Mouse (Mus musculus) C2C12 (cell line): ENCODE results near the gene Sept12.

Source experiments
- CEBPB ChIP-seq: IDR thresholded peaks from one replicate; pipeline ENCODE4 v1.6.1; 2011; ENCODE audit warnings: low read depth, mild to moderate bottlenecking, control low read depth, moderate library complexity
- CTCF ChIP-seq: IDR thresholded peaks from one replicate; pipeline ENCODE4 v1.5.1; 2011; ENCODE audit not compliant: control insufficient read depth, insufficient read depth, insufficient read length
- FOSL1 ChIP-seq: IDR thresholded peaks from one replicate; pipeline ENCODE4 v1.8.0; 2011; ENCODE audit warnings: mild to moderate bottlenecking, low read length; ENCODE audit not compliant: poor library complexity, insufficient read depth, severe bottlenecking
- MAX ChIP-seq: IDR thresholded peaks from one replicate; pipeline ENCODE4 v1.6.1; 2011; ENCODE audit warnings: mild to moderate bottlenecking, control low read depth
- MYOD1 ChIP-seq: IDR thresholded peaks from one replicate; pipeline ENCODE4 v1.6.1; 2011; ENCODE audit warnings: low read depth; ENCODE audit not compliant: control insufficient read depth, insufficient read length
- MYOG ChIP-seq: IDR thresholded peaks from one replicate; pipeline ENCODE4 v1.6.1; 2011; ENCODE audit not compliant: control insufficient read depth, insufficient read length; ENCODE audit errors: extremely low read depth
- USF1 ChIP-seq: IDR thresholded peaks from one replicate; pipeline ENCODE4 v1.6.1; 2011; ENCODE audit warnings: low read depth, mild to moderate bottlenecking, control low read depth, moderate library complexity

DNA sequence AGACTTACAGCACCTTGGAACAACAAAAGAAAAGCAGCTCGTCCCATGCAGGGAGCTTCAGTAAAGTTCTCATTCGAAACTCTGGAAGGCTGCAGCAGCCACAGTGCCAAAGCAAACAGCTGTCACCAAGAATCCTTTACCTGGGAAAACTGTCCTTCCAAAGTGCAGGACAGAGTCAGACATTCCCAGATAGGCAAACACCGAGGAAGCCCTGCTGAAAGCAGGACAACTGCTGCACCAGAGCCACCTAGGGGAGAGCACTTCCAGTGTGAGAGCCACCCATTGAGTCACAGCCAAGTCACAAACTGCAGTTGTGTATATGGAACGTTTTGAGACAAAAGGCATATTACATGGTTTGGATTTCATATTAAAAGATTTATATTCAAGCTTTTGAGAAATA is 52.2 kb downstream of the Sept12 start:
- no peak for TF ChIP-seq CTCF
- TF ChIP-seq MYOG: no peak
- TF ChIP-seq USF1: no peak
- TF ChIP-seq MAX: no peak
- TF ChIP-seq MYOD1: no peak
- TF ChIP-seq FOSL1: no peak
- no peak for TF ChIP-seq CEBPB
